Mouse (Mus musculus) forebrain, embryonic 15.5 days (tissue): Measurements from ENCODE around the gene Zfp976. TPM values are rescaled to one million over a fixed set of nuclear protein-coding genes. Genes with fewer than 3 reads are reported as not detected.
A peak's percentile ranks its signal among the peaks of the same experiment; 100 is the strongest.
"Not testable (repeated sequence)": the region's sequence is repeated elsewhere in the genome, so short reads cannot be mapped to it uniquely, and the experiment has no call there.

ENCODE experiments used
- ATAC-seq: fragments of 200-750 bp; cut with Nextera tagmentation; replicated peaks from 2 replicates; pipeline ENCODE4 v1.8.0; 2017; ENCODE audit warnings: mild to moderate bottlenecking, moderate TSS enrichment, moderate library complexity
- H3K27ac ChIP-seq: fragments of 300-500 bp; sonication (generic); replicated peaks from 2 replicates; pipeline ENCODE4 v1.5.1; 2015; ENCODE audit warnings: mild to moderate bottlenecking, inconsistent platforms
- H3K27me3 ChIP-seq: fragments of 300-500 bp; sonication (generic); 2 replicates; pipeline ENCODE4 v1.6.1; 2015; ENCODE audit warnings: inconsistent platforms
- H3K36me3 ChIP-seq: fragments of 300-500 bp; sonication (generic); 2 replicates; pipeline ENCODE4 v1.6.1; 2015; ENCODE audit warnings: mild to moderate bottlenecking, inconsistent platforms
- H3K4me1 ChIP-seq: fragments of 300-500 bp; sonication (generic); 2 replicates; pipeline ENCODE4 v1.6.1; 2015; ENCODE audit warnings: inconsistent platforms
- H3K4me2 ChIP-seq: fragments of 300-500 bp; sonication (generic); replicated peaks from 2 replicates; pipeline ENCODE4 v1.6.1; 2015; ENCODE audit warnings: mild to moderate bottlenecking, inconsistent platforms
- H3K4me3 ChIP-seq: fragments of 300-500 bp; sonication (generic); 2 replicates; pipeline ENCODE4 v1.5.1; 2015; ENCODE audit warnings: mild to moderate bottlenecking, inconsistent platforms
- H3K9ac ChIP-seq: fragments of 300-500 bp; sonication (generic); replicated peaks from 2 replicates; pipeline ENCODE4 v1.6.1; 2015; ENCODE audit warnings: mild to moderate bottlenecking, inconsistent platforms
- H3K9me3 ChIP-seq: fragments of 300-500 bp; sonication (generic); 2 replicates; pipeline ENCODE4 v1.6.1; 2016; ENCODE audit warnings: inconsistent platforms
- WGBS: fragments of 180-500 bp; shearing (Covaris S2); methylation state at CpG from one replicate; pipeline ENCODE4 v1.1.7; 2015; ENCODE audit warnings: mixed read lengths; 5-methylcytosine and 5-hydroxymethylcytosine counted together
- polyA plus RNA-seq: library from polyadenylated mRNA; unstranded; fragments of >200 nt; fragmentation: Nextera tagmentation; extraction: Ambion mirVana; gene quantifications from 2 replicates; pipeline ENCODE4 v1.2.1, GENCODE M21; 2015

Gene Zfp976
- polyA plus RNA-seq: 2.5 and 3.2 TPM in 2 replicates

DNA sequence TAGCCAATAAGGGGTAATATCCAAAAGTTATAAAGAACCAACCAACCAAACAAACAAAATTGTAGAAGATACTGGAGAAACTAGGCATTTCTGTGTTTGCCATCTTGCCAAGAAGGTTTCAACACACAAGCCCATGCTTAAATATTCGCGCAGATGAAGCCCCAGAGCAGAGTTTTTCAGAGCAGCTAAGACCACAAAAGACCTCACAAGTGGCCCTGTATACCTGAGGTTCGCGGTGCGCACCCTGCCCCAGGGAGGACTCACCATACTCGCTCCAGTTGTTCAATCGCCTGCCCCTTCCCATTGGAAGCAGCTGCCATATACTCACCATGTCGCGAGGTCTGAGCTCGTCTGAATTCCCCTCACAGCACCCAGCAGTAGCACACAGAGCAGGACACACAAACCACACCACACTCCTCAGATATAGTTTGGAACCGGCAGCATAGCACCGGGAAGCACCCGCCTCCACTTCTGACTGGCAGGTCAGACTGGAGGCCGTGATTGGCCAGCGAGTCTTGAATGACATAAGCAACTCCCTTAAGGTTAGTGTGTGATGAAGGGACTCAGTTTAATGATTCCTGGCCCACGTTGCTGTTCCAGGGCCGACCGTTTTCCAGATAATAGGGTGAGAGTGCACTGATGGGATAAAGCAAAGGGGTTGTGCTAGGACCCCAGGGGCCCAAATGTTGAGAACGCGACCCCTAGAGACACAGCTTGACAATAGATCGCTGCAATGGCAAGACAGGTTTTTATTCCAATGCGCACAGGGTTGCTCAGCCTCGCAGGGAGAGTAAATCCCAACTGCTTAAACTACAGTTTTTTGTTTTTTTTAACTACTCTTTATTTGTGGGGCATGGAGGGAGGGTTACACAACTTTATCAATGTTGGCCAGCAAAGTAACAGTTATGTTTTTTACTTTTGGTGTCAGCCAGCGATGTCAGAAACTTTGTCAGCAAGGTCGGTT lies at the start of gene Zfp976:
TSS of gene Zfp976 (minus strand) at position 437 of the 964 bp plus-strand sequence.
- H3K27ac ChIP-seq, H3K9me3 ChIP-seq, H3K4me1 ChIP-seq, H3K27me3 ChIP-seq, H3K36me3 ChIP-seq: not testable (repeated sequence)
- Histone ChIP-seq H3K4me2 (peak within 1 kb of the TSS; percentile 42), H3K4me3 (peak within 1 kb of the TSS; percentile 43), H3K9ac (peak within 1 kb of the TSS; percentile 40)
- peak; percentile 99 for ATAC-seq
- WGBS: 2% methylated on average over 25 of the region's 25 CpGs

DNA sequence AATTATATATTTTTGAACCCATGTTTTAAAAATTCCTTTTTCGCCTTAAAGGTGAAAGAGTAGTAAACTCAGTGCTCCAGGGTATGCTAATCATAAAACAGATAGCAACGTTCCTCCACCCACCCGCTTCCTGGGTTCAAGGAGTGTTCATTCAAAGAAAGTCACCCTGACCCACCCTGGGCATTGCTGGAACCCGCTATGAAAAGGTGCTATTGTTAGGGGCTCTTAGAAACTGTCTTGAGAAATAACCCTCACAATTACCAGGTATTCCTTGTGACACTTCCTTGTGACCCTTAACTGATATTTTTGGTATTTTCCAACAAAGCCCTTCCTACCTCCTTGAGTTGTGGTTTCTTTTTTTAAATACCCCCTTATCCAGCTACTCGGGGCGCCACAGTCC lies 37.7 kb upstream of the Zfp976 start:
- H3K9me3 ChIP-seq: peaks cover 31% of the 10 kb centered on the region
- not testable (repeated sequence) for H3K27me3 ChIP-seq, ATAC-seq, H3K4me3 ChIP-seq, H3K9ac ChIP-seq, H3K27ac ChIP-seq, H3K4me2 ChIP-seq, H3K4me1 ChIP-seq, H3K36me3 ChIP-seq
- 91% methylated on average over 6 of the region's 6 CpGs for WGBS

DNA sequence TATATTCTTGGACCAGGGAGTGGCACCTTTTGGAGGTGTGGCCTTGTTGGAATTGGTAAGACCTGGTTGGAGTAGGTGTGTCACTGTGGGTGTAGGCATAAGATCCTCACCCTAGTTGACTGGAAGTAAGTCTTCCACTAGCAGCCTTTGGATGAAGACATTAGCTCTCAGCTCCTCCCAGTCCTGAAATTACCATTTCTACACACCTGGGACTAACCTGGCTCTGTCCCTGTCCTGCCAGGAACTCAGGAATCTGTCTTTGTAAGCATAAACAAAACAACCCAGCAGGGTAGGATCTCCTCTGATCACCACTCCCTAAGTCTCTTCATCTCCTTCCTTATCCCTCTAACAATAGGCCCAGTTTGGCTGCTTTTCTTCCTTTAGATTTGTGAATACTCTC lies 37.3 kb upstream of the Zfp976 start:
- not testable (repeated sequence) for H3K4me3 ChIP-seq, H3K4me1 ChIP-seq, H3K36me3 ChIP-seq, ATAC-seq, H3K9ac ChIP-seq, H3K27ac ChIP-seq, H3K27me3 ChIP-seq, H3K4me2 ChIP-seq
- peaks cover 32% of the 10 kb centered on the region for H3K9me3 ChIP-seq

DNA sequence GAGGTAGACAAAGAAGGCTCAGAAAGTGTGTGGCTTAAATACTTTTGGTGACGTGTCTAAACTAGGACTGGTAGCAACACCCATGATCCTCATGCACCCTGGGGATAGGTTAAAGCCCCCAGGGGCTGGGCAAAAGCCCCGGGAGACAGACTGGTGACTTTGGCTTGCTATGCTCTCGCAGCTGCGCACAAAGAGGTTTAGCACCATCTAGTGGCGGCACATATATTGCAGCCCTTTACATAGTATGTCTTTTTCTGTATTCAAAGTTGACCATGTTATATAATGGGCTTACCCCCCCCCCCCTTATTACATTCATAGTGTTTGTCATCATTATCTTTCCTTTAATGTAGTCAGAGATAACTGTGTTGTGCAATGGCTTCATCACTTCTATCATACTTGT lies 17.8 kb upstream of the Zfp976 start:
- not testable (repeated sequence) for H3K4me2 ChIP-seq, H3K4me1 ChIP-seq, ATAC-seq, H3K4me3 ChIP-seq, H3K27ac ChIP-seq, H3K9ac ChIP-seq, H3K27me3 ChIP-seq
- Histone ChIP-seq H3K36me3 (peaks cover 20% of the 10 kb centered on the region; the same call in 1 of the 2 replicates), H3K9me3 (0 out of 2 replicates have a peak, but pooled peaks cover 13% of the 10 kb centered on the region)
- 78% methylated on average over 5 of the region's 5 CpGs for WGBS

DNA sequence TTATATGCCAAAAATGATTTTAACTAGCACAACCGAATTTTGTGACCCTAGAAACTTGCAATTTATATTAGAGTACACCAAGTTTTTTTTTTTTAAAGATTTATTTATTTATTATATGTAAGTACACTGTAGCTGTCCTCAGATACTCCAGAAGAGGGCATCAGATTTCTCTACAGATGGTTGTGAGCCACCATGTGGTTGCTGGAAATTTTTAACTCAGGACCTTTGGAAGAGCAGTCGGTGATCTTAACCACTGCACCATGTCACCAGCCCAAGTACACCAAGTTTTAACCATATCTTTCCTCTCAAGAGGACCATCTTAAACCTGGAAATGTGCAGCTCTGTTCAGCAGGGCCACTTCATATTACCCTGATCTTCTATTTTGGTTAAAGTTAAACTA lies 12.8 kb upstream of the Zfp976 start:
- not testable (repeated sequence) for H3K36me3 ChIP-seq, H3K27ac ChIP-seq, H3K27me3 ChIP-seq, H3K9ac ChIP-seq, H3K4me1 ChIP-seq, H3K4me2 ChIP-seq, H3K4me3 ChIP-seq, ATAC-seq
- peaks cover 14% of the 10 kb centered on the region; the same call in 1 of the 2 replicates for H3K9me3 ChIP-seq
- WGBS: 71% methylated on average over 2 of the region's 2 CpGs

DNA sequence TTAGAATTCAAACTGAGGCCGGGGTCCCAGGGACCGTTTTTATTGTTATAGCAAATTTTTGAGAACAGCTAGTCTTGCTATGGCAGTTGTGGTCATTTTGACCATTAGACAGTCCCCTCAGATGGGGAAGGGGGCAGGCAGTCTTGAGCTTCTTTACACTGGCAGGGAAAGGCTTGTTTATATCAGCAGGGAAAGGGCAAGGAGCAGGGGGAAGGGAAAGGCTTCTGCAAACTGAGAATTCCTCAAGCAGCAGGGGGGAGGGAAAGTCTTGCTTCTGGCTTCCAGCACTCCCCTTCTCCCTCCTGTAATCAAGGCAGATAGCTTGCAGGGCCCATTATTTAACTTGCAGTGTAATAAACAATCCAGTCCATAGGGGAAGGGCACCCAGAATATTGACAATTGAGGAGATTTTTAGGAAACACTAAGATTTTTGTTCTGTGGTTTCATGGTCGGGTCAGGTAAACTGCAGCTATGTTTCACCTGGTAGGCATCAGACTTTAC lies 782 bp upstream of the Zfp976 start:
- not testable (repeated sequence) for H3K36me3 ChIP-seq, H3K27me3 ChIP-seq, H3K4me1 ChIP-seq, H3K9ac ChIP-seq, H3K9me3 ChIP-seq, ATAC-seq, H3K27ac ChIP-seq
- peak overlapping the region; percentile 43; the same call in 1 of the 2 replicates for H3K4me3 ChIP-seq
- 6% methylated on average over 3 of the region's 3 CpGs for WGBS
- peak overlapping the region; percentile 42; the same call in 1 of the 2 replicates for H3K4me2 ChIP-seq

DNA sequence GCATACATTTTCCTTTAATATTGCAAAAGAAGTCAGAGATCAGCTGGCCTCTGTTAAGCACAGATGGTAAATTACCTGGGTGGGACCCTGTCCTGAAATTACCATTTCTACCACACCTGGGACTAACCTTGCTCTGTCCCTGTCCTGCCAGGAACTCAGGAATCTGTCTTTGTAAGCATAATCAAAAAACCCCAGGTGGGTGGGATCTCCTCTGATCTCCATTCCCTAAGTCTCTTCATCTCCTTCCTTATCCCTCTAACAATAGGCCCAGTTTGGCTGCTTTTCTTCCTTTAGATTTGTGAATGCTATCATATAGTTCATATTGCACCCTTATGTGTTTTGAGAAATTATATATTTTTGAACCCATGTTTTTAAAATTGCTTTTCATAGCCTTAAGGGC lies 11.4 kb downstream of the Zfp976 start:
- not testable (repeated sequence) for H3K36me3 ChIP-seq, H3K27ac ChIP-seq, H3K4me1 ChIP-seq, H3K4me3 ChIP-seq, ATAC-seq, H3K27me3 ChIP-seq, H3K4me2 ChIP-seq, H3K9ac ChIP-seq
- H3K9me3 ChIP-seq: peaks cover 16% of the 10 kb centered on the region

DNA sequence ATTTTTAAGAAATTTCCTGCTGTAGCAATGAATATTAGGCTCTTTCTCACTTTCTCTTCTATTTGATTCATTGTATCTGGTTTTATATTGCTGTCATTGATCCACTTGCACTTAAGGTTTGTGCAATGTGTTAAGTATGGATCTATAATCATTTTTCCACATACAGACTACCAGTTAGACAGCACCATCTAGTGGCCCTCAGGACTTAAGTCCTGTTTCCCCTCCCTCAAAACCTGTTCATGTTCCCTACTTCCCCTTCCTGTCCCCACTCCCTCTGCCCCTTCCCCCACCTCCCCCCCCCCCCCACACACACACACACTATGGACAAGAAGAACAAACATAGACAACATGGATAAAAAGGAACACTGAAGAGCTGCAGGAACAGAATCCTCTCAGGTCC lies 46.7 kb downstream of the Zfp976 start:
- H3K4me1 ChIP-seq, H3K4me3 ChIP-seq, H3K4me2 ChIP-seq, H3K27ac ChIP-seq, H3K36me3 ChIP-seq, H3K9me3 ChIP-seq, H3K9ac ChIP-seq, H3K27me3 ChIP-seq, ATAC-seq: not testable (repeated sequence)

DNA sequence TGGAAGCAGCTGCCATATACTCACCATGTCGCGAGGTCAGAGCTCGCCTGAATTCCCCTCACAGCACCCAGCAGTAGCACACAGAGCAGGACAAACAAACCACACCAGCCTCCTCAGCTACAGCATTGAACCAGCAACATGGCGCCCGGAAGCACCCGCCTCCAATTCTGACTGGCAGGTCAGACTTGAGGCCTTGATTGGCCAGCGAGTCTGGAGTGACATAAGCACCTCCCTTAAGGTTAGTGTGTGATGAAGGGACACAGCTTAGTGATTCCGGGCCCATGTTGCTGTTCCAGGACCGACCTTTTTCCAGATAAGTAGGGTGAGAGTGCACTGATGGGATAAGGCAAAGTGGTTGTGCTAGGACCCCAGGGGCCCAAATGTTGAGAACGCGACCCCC lies 50.0 kb downstream of the Zfp976 start, which contains the start of gene Zfp977:
TSS of gene Zfp977 (minus strand) at position 135 of the 400 bp plus-strand sequence.
- ATAC-seq, H3K9me3 ChIP-seq, H3K4me2 ChIP-seq, H3K36me3 ChIP-seq, H3K9ac ChIP-seq, H3K27me3 ChIP-seq, H3K4me1 ChIP-seq, H3K27ac ChIP-seq, H3K4me3 ChIP-seq: not testable (repeated sequence)
- 93% methylated on average over 11 of the region's 11 CpGs for WGBS

DNA sequence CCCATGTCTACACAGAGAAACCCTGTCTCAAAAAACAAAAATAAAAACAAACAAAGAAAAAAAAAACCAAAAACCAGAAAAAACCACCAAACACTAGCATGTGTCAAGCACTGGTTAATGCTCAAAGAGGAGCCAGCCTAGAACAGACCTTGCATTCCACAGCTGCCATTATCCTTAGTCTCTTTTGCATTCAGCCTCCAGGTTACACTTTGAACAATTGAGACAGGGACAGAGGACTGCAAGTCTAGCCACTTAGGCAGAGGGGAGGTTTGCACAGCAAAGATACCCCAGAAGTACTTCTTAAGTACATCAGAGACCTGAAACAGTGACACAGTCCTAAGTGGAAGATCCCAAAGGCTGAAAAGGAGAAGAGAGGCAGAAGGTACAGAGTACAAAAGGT lies 51.1 kb downstream of the Zfp976 start:
- not testable (repeated sequence) for H3K9ac ChIP-seq, H3K27me3 ChIP-seq, ATAC-seq, H3K27ac ChIP-seq, H3K4me1 ChIP-seq, H3K4me2 ChIP-seq, H3K4me3 ChIP-seq, H3K36me3 ChIP-seq
- peaks cover 17% of the 10 kb centered on the region for H3K9me3 ChIP-seq

DNA sequence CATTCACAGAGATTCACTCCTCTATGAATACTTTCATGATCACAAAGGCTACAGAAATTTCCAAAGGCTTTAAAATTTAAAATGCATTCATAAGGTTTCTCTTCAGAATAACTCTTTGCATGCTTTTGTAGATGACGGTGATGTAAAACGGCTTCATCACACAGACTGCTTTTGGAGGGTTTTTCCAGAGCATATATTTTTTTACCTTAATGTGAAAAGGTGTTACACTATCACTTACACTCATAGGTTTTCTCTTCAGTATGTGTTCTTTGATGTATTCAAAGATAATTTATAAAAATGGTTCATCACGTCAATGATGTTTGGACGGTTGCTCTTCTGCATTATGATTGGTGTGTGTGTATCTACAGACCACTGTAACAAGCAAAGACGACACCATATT lies 63.9 kb downstream of the Zfp976 start, which contains the start of gene Gm21028:
TSS of gene Gm21028 (minus strand) at position 101 of the 400 bp plus-strand sequence.
- Histone ChIP-seq H3K9ac (no peak within 1 kb of the TSS), H3K27ac (no peak within 1 kb of the TSS), H3K36me3 (peaks cover 2% of the 10 kb centered on the region; the same call in 1 of the 2 replicates), H3K4me3 (no peak within 1 kb of the TSS), H3K9me3 (peaks cover 67% of the 10 kb centered on the region), H3K4me1 (no peaks in the 10 kb centered on the region), H3K4me2 (no peak within 1 kb of the TSS), H3K27me3 (no peaks in the 10 kb centered on the region)
- WGBS: 94% methylated on average over 5 of the region's 5 CpGs
- no peak for ATAC-seq
